Mouse (Mus musculus) cerebellum, adult (tissue): ENCODE results near the gene Rnf123.

Experiments
- ATAC-seq: cut with Nextera tagmentation; 2 replicates; pipeline ENCODE4 v1.9.2; 2017; ENCODE audit warnings: mild to moderate bottlenecking, moderate library complexity, mixed read lengths; ENCODE audit not compliant: insufficient number of reproducible peaks, low FRiP score, low TSS enrichment

Rnf123 gene

GRCm38 (mm10) chr9:108082988-108083431 is at the start of gene Rnf123:
Gene Rnf123, minus strand, starts transcription at chr9:108083346.
- ATAC-seq: no peak

GRCm38 (mm10) chr9:108132373-108132772 is 49.2 kb upstream of the Rnf123 start:
- no peak for ATAC-seq

GRCm38 (mm10) chr9:108131502-108131901 is 48.4 kb upstream of the Rnf123 start:
- no peak for ATAC-seq

- ATAC-seq: peak; percentile 54; the same call in 1 of the 2 replicates
Measured at GRCm38 (mm10) chr9:108129042-108129948, 46.1 kb upstream of the Rnf123 start.

GRCm38 (mm10) chr9:108128248-108128647 is 45.1 kb upstream of the Rnf123 start:
- ATAC-seq: no peak

- no peak for ATAC-seq
Measured at GRCm38 (mm10) chr9:108126436-108127180, 43.5 kb upstream of the Rnf123 start.

- no peak for ATAC-seq
Measured at GRCm38 (mm10) chr9:108125731-108126130, 42.6 kb upstream of the Rnf123 start.

- ATAC-seq: no peak
Measured at GRCm38 (mm10) chr9:108123916-108124315, 40.8 kb upstream of the Rnf123 start.

GRCm38 (mm10) chr9:108121170-108121969 is 38.2 kb upstream of the Rnf123 start:
- no peak for ATAC-seq

GRCm38 (mm10) chr9:108120671-108121070 is 37.5 kb upstream of the Rnf123 start:
- ATAC-seq: no peak

GRCm38 (mm10) chr9:108119891-108120411 is 36.8 kb upstream of the Rnf123 start:
- ATAC-seq: 0 out of 2 replicates have a peak, but pooled peaks have one; percentile 27

- ATAC-seq: no peak
Measured at GRCm38 (mm10) chr9:108117143-108117542, 34.0 kb upstream of the Rnf123 start.

- ATAC-seq: no peak
Measured at GRCm38 (mm10) chr9:108115290-108116077, 32.3 kb upstream of the Rnf123 start.

- ATAC-seq: no peak; the same call in 1 of the 2 replicates
Measured at GRCm38 (mm10) chr9:108112719-108113340, 29.7 kb upstream of the Rnf123 start.

GRCm38 (mm10) chr9:108111593-108112121 is 28.5 kb upstream of the Rnf123 start:
- no peak for ATAC-seq

GRCm38 (mm10) chr9:108111101-108111592 is 28.0 kb upstream of the Rnf123 start:
- no peak for ATAC-seq

- no peak for ATAC-seq
Measured at GRCm38 (mm10) chr9:108110160-108110559, 27.0 kb upstream of the Rnf123 start.

GRCm38 (mm10) chr9:108107867-108108266 is 24.7 kb upstream of the Rnf123 start:
- no peak for ATAC-seq
